ENCODE assay signal across 8 mouse cellular contexts in genomic region chr8:71366771-71367528, GRCm38 (mm10). TPM values are rescaled to one million over a fixed set of nuclear protein-coding genes. Genes with fewer than 3 reads are reported as not detected.
DNase-seq lines count a peak whose midpoint lies in the region; ATAC-seq lines count a peak whose summit lies in the region.

TSS of gene Use1 (plus strand) at chr8:71366848.

- H3K9ac ChIP-seq in embryonic facial prominence, embryonic 15.5 days = peak within 1 kb of the TSS; percentile 62
- H3K9ac ChIP-seq in kidney, embryonic 14.5 days (ENCODE audit: low read depth, low read length) = peak within 1 kb of the TSS; percentile 70
- peak within 1 kb of the TSS; percentile 53 for H3K9ac ChIP-seq in limb, embryonic 15.5 days

- peak within 1 kb of the TSS; percentile 87 for H3K4me2 ChIP-seq in embryonic facial prominence, embryonic 15.5 days (replicated peaks)
- peak within 1 kb of the TSS; percentile 83 for H3K4me2 ChIP-seq in kidney, embryonic 14.5 days (replicated peaks; ENCODE audit: low read depth, low read length)
- peak within 1 kb of the TSS; percentile 89 for H3K4me2 ChIP-seq in limb, embryonic 15.5 days

- peaks cover 25% of the 10 kb centered on the region for H3K4me1 ChIP-seq in embryonic facial prominence, embryonic 15.5 days
- H3K4me1 ChIP-seq in kidney, embryonic 14.5 days (ENCODE audit: control insufficient read depth, insufficient read depth, low read length) = peaks cover 14% of the 10 kb centered on the region
- H3K4me1 ChIP-seq in limb, embryonic 15.5 days = peaks cover 34% of the 10 kb centered on the region

- WGBS in embryonic facial prominence, embryonic 15.5 days = under 1% methylated on average over 56 of the region's 56 CpGs
- under 1% methylated on average over 56 of the region's 56 CpGs for WGBS in kidney, embryonic 14.5 days
- WGBS in limb, embryonic 15.5 days = under 1% methylated on average over 56 of the region's 56 CpGs

- peak within 1 kb of the TSS; percentile 95 for H3K27ac ChIP-seq in embryonic facial prominence, embryonic 15.5 days (replicated peaks)
- H3K27ac ChIP-seq in kidney, embryonic 14.5 days (ENCODE audit: low read depth, low read length) = peak within 1 kb of the TSS; percentile 90
- H3K27ac ChIP-seq in limb, embryonic 15.5 days = peak within 1 kb of the TSS; percentile 95

- DNase-seq in 3T3-L1 (ENCODE audit: low read depth, low spot score) = peak; percentile 98
- DNase-seq in adrenal gland, postnatal 4 days (ENCODE audit: low spot score in 2 of 2) = peak; percentile 64 to 80
- peak; percentile 95 to 97 for DNase-seq in heart, adult 9 months (ENCODE audit: low spot score in 2 of 2)
- peak; percentile 79 to 86 for DNase-seq in monocyte, adult 2 months (ENCODE audit: low read depth in 1 of 2, low spot score in 2 of 2)
- peak; percentile 91 to 92 for DNase-seq in spleen, postnatal 36 days (ENCODE audit: low spot score in 2 of 2)

- H3K27me3 ChIP-seq in embryonic facial prominence, embryonic 15.5 days = no peaks in the 10 kb centered on the region
- no peaks in the 10 kb centered on the region for H3K27me3 ChIP-seq in kidney, embryonic 14.5 days (ENCODE audit: control insufficient read depth, insufficient read depth, low read length)
- no peaks in the 10 kb centered on the region for H3K27me3 ChIP-seq in limb, embryonic 15.5 days

- H3K4me3 ChIP-seq in embryonic facial prominence, embryonic 15.5 days (replicated peaks) = peak within 1 kb of the TSS; percentile 79
- H3K4me3 ChIP-seq in kidney, embryonic 14.5 days (ENCODE audit: low read length) = peak within 1 kb of the TSS; percentile 59
- H3K4me3 ChIP-seq in limb, embryonic 15.5 days = peak within 1 kb of the TSS; percentile 65

- H3K36me3 ChIP-seq in embryonic facial prominence, embryonic 15.5 days = peaks cover 2% of the 10 kb centered on the region; the same call in 1 of the 2 replicates
- H3K36me3 ChIP-seq in kidney, embryonic 14.5 days (ENCODE audit: control insufficient read depth, insufficient read depth, low read length) = peaks cover 11% of the 10 kb centered on the region
- H3K36me3 ChIP-seq in limb, embryonic 15.5 days = peaks cover 15% of the 10 kb centered on the region; the same call in 1 of the 2 replicates

- ATAC-seq in embryonic facial prominence, embryonic 15.5 days (ENCODE audit: insufficient number of reproducible peaks, low FRiP score, low TSS enrichment, low read depth) = peak; percentile 86
- ATAC-seq in kidney, embryonic 14.5 days (ENCODE audit: low FRiP score, low TSS enrichment) = peak; percentile 83
- ATAC-seq in limb, embryonic 15.5 days (ENCODE audit: insufficient number of reproducible peaks, low FRiP score, low TSS enrichment, low read depth) = peak; percentile 84

- H3K9me3 ChIP-seq in embryonic facial prominence, embryonic 15.5 days (replicated peaks) = no peaks in the 10 kb centered on the region
- H3K9me3 ChIP-seq in kidney, embryonic 14.5 days (ENCODE audit: control insufficient read depth, low read length) = no peaks in the 10 kb centered on the region
- no peaks in the 10 kb centered on the region for H3K9me3 ChIP-seq in limb, embryonic 15.5 days

RNA-seq across cellular contexts. Expression of gene Use1, which starts in this region (rescaled TPM):
- 100 to 1,000 TPM; 210 to 221 TPM for total RNA-seq in adrenal gland, postnatal 4 days (2021)
- polyA plus RNA-seq in embryonic facial prominence, embryonic 15.5 days (2015; fragmentation: Nextera tagmentation; extraction: Ambion mirVana) = 100 and 121 TPM in 2 replicates
- polyA plus RNA-seq in kidney, embryonic 14.5 days (2014; fragmentation: Nextera tagmentation; extraction: Ambion mirVana) = 112 and 115 TPM in 2 replicates
- polyA plus RNA-seq in limb, embryonic 15.5 days (2015; fragmentation: Nextera tagmentation; extraction: Ambion mirVana) = 104 and 105 TPM in 2 replicates

Comparison
In these comparisons a context has a peak if more than half of its experiments do, and no peak if none do; other contexts are left out.
1. Peak in every context shown above with its lines: DNase-seq, ATAC-seq, H3K4me3 ChIP-seq and H3K27ac ChIP-seq.